Mouse (Mus musculus) gastrocnemius, postnatal 4 days (tissue): ENCODE measurements around the gene Slc22a4. TPM values are rescaled to one million over a fixed set of nuclear protein-coding genes. Genes with fewer than 3 reads are reported as not detected.

ENCODE experiments used
- DNase-seq, 2 experiments: peaks; one replicate each; pipeline ENCODE4 v3.0.0; 2021 to 2022; ENCODE audit warnings: low spot score in 2 of 2, mixed read lengths in 2 of 2
- long read RNA-seq, 2 experiments: library from polyadenylated mRNA; stranded (forward); transcript quantifications; one replicate each; pipeline ENCODE4 v2.0.0; 2021
- total RNA-seq, 2 experiments: library from RNA; stranded (reverse); gene quantifications; 2 replicates each; pipeline ENCODE4 v1.2.3; 2021

The Slc22a4 gene
- total RNA-seq: 1 to 10 TPM in 1 of 2 experiments, under 1 TPM in 1; 0.83 to 1.1 TPM
- long read RNA-seq, experiment 1, partial matches to known transcripts: 0 of 1 reads
- long read RNA-seq, experiment 1, other reads (novel, unspliced or antisense): 0 of 1 reads
- long read RNA-seq, experiment 2, partial matches to known transcripts: 0 of 2 reads
- long read RNA-seq, experiment 2, other reads (novel, unspliced or antisense): 1 of 2 reads

DNA sequence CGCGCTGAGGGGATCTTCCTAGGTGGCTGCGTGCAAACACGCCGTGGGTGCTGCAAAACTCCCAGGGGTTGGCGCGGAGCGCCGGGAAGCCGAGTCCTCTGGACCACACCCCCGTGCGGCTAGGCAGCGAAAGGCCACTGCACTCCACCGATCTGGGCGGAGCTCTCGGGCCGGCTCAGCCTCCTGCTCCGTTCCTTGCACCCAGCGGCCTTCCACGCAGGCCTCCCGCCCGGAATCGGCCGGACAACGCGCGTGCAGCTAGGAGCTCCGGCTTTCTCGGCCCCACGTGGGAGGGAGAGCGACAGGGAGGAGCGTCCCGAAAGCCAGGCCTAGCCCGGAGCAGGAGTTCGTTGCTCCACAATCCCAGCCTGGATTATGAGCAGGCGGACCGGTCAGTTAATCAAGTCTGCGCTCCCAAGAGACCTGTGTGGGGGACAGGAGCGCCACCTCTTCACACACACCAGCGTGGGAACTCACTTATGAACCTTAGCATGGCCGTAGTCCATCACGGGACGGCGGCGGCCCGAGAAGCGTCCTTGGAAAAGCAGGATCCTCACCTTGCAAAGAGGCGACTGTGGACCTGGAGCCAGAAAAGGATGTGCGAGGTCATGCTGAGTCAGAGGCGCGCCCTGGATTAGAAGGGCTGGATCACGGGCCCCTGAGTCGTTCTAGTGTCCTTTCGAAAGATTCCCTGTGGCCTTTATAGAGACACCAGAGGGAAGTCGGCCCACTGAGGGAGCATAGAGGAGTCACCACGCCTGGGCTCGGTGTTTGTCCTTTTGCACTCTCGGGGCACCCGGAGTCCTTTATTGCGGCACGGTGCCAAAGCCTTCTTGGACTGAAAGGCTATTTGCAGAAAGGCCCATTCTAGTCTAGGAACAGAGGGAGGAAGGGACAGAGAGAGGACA, at the start of gene Slc22a4:
TSS of gene Slc22a4 (minus strand) at position 47 of the 908 bp plus-strand sequence.
- peak; percentile 63 to 77 for DNase-seq

DNA sequence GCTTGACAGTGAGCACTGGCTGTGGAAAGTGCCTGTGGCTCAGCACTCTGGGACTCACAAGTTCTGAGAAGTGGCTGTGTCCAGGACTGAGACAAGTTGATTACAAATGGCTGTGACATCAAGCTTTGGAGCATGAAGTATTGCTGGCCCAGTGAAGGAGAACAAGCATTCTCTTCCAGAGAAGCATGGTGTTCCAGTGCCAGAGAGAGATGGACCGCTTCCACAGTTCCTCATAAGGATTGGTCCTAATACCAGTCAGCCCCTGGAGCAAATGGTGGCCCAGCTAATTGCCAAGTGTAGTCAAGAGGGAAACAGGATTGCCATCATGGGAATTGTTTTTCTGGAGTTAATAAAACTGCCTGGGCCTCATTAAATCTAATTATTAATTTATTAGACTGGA, 48.2 kb upstream of the Slc22a4 start:
- DNase-seq: peak in 1 of 2 experiments; percentile 23

DNA sequence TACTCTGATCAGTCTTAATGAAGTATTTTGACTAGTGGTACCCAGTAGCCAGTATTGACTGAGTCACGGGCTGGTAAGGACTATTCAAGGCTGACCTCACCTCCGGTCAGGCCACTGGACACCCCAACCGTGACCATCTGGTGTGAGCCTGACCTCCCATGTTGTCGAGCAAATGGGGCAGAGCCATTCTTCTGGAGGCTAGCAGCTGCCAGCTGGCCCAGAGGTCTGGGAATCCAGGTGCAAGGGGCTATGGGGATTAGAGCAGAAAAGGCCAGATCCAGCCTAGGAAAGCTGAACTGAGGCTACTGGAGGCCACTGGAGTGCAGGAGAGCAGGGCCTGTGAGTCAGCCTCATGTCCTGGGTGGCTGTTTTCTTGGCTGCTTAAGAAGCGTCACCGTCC, 47.5 kb upstream of the Slc22a4 start:
- DNase-seq: peak in 1 of 2 experiments; percentile 59

DNA sequence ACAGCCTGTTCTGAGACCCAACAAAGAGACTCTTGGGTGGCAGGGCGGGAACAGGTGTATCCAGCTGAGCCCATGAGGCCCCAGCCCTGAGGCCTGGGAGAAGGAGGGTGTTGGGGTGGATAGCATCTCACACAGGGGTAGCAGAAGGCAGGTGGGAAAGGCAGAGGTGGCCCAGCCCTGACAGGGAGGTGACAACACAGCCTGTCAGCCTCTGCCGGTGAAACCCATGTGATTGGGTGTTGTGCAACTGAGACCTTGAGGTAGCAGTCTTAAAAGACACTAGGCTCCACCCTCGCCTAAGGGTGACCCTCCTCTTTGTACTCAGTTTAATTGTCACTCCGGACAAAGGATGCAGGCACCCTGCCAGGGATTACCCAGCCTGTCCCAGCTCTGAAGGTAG, 45.4 kb upstream of the Slc22a4 start:
- DNase-seq: peak in 1 of 2 experiments; percentile 6

DNA sequence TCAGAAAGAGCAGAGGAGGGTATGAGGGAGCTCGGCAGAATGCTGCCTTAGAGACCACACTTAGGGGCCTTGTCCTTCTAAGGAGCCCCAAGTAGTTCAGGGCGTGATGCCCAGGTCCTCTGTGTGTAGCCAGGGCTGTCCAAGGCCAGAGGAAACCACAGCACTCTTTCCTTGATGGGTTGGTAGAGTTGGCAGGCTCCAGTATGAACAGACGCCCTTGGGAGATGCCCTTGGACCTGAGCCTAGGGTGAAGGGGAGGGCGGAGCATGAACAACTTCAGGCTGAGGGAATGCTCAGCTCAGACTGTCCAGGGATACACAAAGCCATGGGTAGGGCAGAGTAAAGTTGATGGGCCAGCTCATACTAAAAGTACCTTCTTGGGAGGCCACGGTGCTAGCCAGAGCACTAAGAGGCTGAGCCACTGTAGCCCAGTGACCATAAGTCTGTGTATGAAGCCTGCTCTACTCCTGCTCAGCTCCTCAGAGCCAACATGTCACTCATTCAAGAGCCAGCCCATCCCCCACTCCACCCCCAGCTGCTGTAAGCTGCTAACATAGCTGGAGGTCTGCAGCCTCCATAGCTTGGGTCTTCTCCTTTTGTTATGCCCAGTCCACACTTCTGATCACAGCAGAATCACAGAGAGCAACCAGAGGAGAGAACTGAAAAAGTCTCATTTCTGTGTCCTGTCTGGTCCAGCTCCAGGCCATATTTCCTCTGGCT, 44.0 kb upstream of the Slc22a4 start:
- DNase-seq: peak in 1 of 2 experiments; percentile 22

DNA sequence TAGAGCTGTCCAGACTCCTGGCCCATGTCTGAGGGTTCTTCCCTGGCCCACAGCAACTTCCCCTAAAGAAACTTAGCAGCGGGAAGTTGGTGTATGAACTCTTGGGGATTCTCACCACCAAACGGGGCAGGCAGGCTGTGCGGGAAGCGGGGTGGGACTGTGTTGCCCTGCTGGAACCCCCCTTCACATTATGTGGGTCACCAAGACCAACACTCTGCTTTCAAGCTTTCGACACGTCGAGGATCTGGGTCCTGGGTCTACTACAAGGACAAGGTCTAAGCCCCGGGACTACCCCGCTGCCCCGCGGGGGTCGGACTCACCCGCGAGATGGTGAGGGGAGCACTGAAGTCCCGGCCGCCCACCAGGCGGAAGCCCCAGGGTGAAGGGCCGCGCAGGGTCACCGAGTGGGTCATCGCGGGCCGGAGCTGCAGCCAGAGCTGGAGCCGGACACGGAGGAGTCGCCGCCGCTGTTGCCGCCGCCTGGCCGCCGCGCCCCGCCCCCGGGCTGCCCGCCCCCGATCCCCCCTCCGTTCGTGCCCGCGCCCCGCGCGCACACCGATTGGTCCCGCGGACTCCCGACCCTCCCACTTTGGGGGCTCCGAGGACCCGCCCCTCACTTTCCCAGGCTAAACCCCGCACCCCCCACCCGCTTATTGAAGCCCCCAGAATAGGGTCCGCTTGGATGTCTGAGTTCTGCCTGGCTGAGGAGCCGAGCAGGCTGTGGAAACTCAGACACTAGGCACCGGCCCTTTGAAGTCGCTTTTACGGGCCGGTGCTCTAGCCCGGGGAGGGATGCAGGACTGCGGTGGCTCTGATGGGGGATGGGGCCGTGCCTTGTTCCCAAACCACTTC, 40.9 kb upstream of the Slc22a4 start, which contains the start of gene Pdlim4:
TSS of gene Pdlim4 (minus strand) at position 495 of the 852 bp plus-strand sequence.
- DNase-seq: peak; percentile 70 to 76

DNA sequence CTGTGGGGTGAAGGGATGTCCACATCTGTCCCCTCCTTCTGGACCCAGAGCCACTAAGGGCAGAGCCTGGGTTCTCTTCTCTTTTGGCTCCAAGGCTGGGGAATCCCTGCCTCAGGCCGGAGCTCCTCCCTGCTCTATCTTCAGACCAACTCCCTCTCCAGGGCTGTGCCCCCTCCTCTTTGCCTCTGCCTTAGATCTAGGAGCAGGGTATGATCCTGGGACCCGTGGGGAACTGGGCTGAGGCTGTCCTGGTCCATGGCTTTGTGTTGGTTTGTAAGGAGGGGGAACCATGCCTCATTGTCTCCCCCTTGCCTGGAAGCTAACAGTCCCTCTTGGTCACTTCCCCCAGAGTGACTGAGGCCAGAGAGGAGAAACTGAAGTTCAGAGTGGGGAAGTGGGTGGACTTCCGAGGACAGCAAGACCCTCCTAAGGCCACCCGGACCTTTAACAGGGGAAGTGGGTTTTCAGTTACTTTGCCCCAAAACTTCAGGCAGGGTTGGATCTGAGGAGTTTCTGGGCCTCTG, 40.2 kb upstream of the Slc22a4 start:
- no peak for DNase-seq

DNA sequence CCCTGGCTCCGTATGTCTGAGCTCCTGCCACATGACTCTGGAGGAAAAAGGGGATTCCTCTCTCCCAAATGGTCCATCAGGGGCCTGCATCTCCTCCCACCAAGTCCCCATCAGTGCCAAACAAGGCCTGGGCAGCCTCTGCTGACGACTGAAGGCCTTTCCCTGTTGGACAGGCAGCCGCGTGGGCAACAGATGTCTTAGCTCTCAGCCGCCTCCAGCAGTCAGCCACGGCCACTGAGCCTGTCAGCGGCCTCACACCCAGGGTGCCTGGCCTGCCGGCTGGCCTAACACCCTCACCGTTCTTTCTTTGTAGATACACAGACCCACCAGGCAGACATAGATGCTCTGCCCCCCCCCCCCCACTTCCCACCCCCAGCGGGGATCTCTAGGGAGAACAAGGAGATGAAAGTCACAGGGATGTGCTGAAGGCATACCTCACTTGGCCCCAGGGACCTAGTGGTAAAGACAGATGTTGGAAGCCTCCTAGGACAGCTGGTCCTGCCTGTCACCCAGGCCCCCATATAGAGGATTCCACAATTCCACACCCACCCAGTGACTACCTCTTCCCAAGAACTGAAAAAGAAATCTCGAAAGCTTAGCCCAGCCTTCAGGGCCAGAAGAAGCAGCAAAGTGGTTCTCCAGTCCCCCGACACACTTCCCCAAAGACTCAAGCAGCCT, 39.6 kb upstream of the Slc22a4 start:
- DNase-seq: peak in 1 of 2 experiments; percentile 43

DNA sequence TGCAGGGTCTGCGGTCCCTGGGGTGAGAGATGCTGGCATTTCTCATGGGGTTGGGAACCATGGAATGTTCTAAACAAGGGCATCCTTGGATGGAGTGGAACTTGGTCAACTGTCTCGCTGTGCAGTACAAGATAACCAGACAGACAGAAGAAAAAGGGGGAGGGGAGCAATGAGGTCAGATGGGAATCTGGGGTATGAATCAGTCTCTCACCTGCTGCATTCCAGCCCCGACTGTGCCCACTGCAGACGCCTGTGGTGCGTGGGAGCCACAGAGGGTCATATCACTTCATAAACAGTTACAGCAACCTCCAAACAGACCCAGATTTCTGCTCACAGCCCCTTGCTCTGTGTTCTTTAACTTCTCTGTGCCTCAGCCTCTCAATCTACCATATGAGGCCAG, 38.5 kb upstream of the Slc22a4 start:
- no peak for DNase-seq

DNA sequence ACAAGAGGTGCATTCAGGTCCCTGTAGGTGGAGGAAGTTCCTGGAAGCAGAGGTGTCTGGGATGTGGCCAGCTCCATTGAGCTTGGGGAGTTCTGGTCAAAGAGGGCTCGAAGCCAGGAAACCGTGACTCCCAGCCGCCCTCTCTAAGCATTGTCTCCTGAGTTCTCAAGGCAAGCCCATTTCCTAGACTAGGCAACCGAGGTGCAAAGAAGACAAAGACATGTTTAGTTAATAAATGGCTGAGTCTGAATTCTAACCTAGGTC, 38.0 kb upstream of the Slc22a4 start:
- no peak for DNase-seq

DNA sequence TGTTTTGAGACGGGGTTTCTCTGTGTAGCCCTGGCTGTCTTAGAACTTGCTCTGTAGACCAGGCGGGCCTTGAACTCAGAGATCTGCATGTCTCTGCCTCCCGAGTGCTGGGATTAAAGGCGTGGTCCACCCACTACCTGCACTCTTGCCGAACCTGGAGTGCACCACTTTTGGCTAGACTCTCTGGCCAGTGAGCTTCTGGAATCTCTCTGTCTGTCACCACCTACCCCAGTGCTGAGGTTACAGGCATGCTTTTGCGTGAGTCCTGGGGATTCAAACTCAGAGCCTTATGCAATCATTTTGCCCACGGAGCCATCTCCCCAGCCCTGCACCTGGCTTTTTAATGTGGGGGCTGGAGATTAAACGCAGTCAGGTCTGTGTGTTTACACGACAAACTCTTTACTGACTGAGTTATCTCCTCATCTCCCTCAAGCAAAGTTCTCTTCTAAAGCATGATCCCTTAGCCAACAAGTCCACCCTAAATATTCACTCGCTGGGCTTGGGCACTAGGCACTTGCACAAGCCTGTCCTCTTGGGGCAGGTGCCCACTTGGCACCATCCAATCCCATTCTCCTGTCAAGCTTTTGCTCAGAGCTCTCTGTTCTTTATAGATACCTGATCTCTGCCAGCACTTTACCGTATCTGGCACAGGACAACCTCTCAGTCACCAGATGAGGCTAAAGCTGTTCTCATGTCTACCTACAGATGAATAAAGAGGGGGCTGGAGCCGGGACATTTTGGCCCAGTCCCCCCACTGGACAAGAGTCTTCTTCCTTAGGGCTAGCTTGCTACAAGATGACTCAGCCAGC, 37.4 kb upstream of the Slc22a4 start:
- DNase-seq: no peak

DNA sequence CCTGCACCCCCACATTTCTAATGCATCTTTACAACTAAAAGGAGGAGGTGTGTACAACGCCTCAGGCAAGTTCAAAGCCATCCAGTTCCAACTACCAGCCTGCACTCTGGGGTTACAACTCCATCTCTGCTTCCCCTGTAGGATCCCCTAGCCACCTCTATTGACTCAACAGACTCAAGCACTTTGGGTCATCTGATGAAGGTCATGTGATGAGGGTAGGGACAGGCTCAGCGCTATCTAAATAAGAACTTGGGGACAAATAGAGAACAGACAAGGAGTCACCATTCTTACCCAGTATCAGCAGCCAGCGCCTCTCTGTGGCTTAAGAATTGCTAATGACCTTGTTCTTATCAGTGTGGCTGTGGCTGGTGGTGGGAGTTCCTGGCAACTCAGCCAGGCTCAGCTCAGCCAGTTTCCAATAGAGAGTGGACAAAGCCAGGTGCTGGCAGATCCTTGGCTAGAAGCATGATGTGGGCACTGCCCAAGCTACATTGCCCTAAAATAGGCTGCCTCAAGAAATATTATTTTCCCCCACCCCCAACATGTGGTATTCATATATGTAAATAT, 36.6 kb upstream of the Slc22a4 start:
- no peak for DNase-seq

DNA sequence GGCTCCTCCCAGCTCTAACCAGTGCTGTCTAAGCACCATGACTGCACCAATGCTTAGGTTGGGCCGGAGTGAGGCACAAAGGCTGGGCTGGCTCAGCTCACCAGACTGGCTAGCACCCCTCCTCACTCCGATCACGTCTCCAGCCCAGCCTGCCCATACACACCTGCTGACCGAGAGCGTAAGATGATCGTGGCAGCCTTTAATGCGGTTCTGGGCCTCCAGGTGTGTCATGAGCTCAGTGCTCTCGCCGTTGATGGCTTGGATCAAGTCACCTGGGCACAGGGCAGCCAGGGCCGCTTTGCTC, 35.5 kb upstream of the Slc22a4 start:
- no peak for DNase-seq

DNA sequence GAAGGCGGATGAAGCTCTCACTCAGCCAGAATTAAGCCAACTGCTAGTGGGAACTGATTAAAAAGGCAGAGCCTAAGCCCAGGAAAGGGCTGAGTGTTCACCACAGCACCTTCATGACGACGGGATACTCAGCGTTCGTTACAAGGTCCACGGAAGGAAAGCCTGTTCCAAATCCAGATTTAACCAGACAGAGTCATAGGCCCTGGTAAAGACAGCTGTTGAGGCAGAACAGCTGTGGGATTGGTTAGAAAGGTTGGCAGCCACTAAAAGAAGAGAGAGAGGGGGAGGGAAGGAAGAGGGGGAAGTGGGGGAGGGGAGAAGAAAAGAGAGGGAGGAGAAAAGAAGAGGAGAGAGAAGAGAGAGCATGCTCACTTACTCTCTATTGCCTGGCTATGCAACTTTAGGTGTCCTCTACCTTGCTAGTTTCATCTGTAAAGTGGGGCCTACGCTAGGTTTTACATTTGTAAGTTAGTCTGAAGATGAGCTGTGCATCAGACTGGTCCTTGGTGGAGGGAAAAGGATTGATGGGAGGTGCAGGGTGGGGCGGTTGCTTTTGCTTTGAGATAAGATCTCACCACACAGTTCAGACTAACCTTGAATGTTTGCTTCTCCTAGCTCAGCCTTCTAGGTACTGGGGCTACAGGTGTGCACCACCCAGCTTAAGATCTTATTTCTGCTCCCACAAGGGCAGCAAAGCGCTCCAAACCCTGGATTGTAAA, 35.0 kb upstream of the Slc22a4 start:
- no peak for DNase-seq

DNA sequence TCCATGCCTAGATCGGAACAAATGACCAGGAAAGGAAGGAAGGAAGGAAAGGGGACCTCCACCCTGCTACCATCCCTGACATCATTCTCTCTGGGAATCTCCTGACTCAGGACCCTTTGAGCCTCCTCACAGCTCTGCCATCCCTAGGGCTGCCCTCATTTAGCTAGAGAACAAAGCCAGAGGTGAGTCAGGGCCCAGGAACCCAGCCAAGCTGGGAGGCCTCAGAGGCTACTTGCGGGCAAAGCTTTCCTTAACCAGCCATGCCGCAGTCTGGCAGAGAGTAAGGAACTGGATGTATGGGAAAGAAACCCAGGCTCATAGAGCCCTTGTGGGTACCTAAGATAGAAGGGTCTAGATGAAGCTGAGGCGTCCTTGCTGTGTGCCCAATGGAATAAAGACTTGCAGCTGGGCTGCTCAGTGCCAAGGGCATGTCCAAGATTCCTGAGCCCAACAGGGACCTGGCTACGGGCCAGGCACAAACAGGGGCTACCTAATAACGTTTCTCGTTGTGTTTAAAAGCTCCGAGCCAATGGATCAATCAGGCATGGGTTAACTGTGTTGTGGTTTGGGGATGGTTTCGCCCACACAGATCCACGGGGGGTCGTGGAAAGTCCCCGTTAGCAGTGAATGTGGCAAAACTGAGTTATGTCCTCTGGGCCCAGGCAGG, 34.3 kb upstream of the Slc22a4 start:
- no peak for DNase-seq

DNA sequence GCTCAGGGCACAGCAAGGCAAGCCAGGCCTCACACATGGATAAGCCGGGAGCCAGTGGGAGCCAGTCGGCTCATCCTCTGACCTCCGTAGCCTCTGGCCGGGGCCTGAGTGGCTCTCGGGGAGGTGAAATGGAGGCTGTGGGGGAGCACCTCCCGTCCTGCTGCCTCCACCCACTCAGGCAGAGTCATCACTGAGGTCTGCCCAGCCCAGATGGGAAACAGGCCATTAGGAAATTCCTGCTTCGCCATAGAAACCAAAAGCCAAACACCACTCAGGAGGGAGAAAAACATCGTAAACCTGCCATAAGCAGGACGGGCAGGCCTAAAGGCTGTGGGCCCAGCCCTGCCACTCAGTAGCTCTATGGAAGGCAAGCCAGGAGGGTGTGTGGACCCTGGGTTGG, 32.4 kb upstream of the Slc22a4 start:
- DNase-seq: peak in 1 of 2 experiments; percentile 65

DNA sequence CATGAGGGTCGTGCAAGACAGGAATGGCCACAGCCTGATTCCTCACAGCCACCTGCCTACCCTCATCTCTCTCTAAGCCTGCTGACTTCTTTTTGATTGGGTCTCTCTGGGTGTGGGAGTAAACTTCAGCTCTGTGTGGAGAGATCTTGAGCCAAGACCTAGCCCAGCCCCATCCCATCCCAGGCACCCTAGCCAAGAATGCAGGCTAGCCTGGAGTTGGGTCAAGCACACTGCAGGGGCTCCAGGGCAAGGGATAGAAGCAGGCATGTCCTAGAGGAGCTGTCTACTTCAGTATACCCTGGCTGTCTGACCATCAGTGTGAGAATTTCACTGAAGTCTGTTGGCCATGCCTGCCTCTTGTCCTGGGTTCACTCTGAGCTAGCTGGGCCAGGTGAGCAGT, 31.6 kb upstream of the Slc22a4 start:
- DNase-seq: no peak

DNA sequence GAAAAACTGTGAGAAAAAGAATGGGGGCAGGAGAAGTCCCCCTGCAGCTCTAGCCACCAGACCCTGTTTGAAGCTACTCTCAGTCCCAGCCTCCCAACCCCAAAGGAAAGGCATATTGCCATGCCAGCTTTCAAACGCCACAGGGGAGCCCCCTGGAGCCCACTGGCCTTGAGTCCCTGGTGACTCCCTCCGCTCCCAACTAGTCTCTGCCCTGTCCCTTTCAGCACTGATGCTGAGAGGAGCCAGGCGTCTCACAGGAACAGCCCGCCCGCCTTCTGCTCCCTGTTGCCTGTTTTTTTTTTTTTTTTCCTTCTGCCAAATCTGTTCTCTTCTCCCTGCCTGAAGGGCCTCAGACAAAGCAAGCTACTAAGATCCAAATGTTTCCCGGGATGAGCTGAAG, 30.8 kb upstream of the Slc22a4 start:
- no peak for DNase-seq
